Mouse (Mus musculus) gastrocnemius, postnatal 25 days (tissue): ENCODE measurements around the gene Psmb1. TPM values are rescaled to one million over a fixed set of nuclear protein-coding genes. Genes with fewer than 3 reads are reported as not detected.
"Not testable (repeated sequence)": the region's sequence is repeated elsewhere in the genome, so short reads cannot be mapped to it uniquely, and the experiment has no call there.

ENCODE experiments used
- DNase-seq: peaks from one replicate; pipeline ENCODE4 v3.0.0; 2022
- total RNA-seq, 2 experiments: library from RNA; stranded (reverse); gene quantifications; 1 replicate in 1 of 2; 2 replicates in 1 of 2; pipeline ENCODE4 v1.2.3; 2021

The Psmb1 gene
- total RNA-seq, 2 experiments from 2014 or later: 84.4 to 104 TPM

- peak; percentile 76 for DNase-seq
These were observed 37.5 kb downstream of the Psmb1 start for GRCm38 (mm10) chr17:15461921-15462495.

- peak; percentile 26 for DNase-seq
These were observed 39.8 kb downstream of the Psmb1 start for GRCm38 (mm10) chr17:15459761-15460160.

- DNase-seq: no peak
These were observed 43.0 kb downstream of the Psmb1 start for GRCm38 (mm10) chr17:15456595-15456994.

GRCm38 (mm10) chr17:15455203-15455602 lies 44.3 kb downstream of the Psmb1 start:
- DNase-seq: no peak

GRCm38 (mm10) chr17:15449606-15450005 lies 49.9 kb downstream of the Psmb1 start:
- peak; percentile 54 for DNase-seq

GRCm38 (mm10) chr17:15449144-15449543 lies 50.4 kb downstream of the Psmb1 start:
- DNase-seq: not testable (repeated sequence)

GRCm38 (mm10) chr17:15447831-15448230 lies 51.7 kb downstream of the Psmb1 start:
- no peak for DNase-seq

GRCm38 (mm10) chr17:15445421-15445820 lies 54.1 kb downstream of the Psmb1 start:
- DNase-seq: no peak

GRCm38 (mm10) chr17:15440463-15441121 lies 59.0 kb downstream of the Psmb1 start:
- DNase-seq: no peak

GRCm38 (mm10) chr17:15440067-15440462 lies 59.5 kb downstream of the Psmb1 start:
- DNase-seq: no peak

GRCm38 (mm10) chr17:15434748-15435147 lies 64.8 kb downstream of the Psmb1 start:
- DNase-seq: no peak

- no peak for DNase-seq
These were observed 67.5 kb downstream of the Psmb1 start for GRCm38 (mm10) chr17:15432036-15432435.

GRCm38 (mm10) chr17:15431551-15431950 lies 68.0 kb downstream of the Psmb1 start:
- DNase-seq: no peak

- DNase-seq: no peak
These were observed 68.5 kb downstream of the Psmb1 start for GRCm38 (mm10) chr17:15431021-15431514.

- DNase-seq: no peak
These were observed 69.6 kb downstream of the Psmb1 start for GRCm38 (mm10) chr17:15429937-15430336.

GRCm38 (mm10) chr17:15429451-15429850 lies 70.1 kb downstream of the Psmb1 start:
- no peak for DNase-seq

- peak; percentile 51 for DNase-seq
These were observed 73.6 kb downstream of the Psmb1 start for GRCm38 (mm10) chr17:15425931-15426330.

Other genes starting within 250 kb of the Psmb1 start
- gene Dll1, start 122.9 kb downstream of the Psmb1 start, total RNA-seq: 1 to 10 TPM; 3.4 to 3.8 TPM
- gene Fam120b, start 103.5 kb downstream of the Psmb1 start, total RNA-seq: 10 to 100 TPM in 1 of 2 experiments, 1 to 10 TPM in 1; 8.6 to 10.3 TPM
- 1 to 10 TPM; 7.0 to 7.7 TPM for gene Tbp, start 137 bp upstream of the Psmb1 start, total RNA-seq
- gene Pdcd2, start 27.6 kb upstream of the Psmb1 start, total RNA-seq: 10 to 100 TPM; 12.5 to 16.0 TPM
- 1 to 10 TPM; 3.0 to 3.3 TPM for gene Prdm9, start 64.6 kb upstream of the Psmb1 start, total RNA-seq
- 10 to 100 TPM; 12.1 to 12.3 TPM for gene Chd1, start 205.2 kb upstream of the Psmb1 start, total RNA-seq